Mouse (Mus musculus) midbrain, embryonic 12.5 days (tissue): ENCODE results near the gene Dtnbp1. TPM values are rescaled to one million over a fixed set of nuclear protein-coding genes. Genes with fewer than 3 reads are reported as not detected.

ENCODE experiments used
- ATAC-seq: fragments of 200-750 bp; cut with Nextera tagmentation; 2 replicates; pipeline ENCODE4 v1.8.0; 2017; ENCODE audit warnings: low read depth, moderate TSS enrichment, moderate library complexity; ENCODE audit not compliant: low FRiP score
- H3K27ac ChIP-seq: fragments of 300-500 bp; sonication (generic); replicated peaks from 2 replicates; pipeline ENCODE4 v1.5.1; 2016; ENCODE audit warnings: mild to moderate bottlenecking
- H3K27me3 ChIP-seq: fragments of 300-500 bp; sonication (generic); 2 replicates; pipeline ENCODE4 v1.6.1; 2016; ENCODE audit warnings: mild to moderate bottlenecking
- H3K36me3 ChIP-seq: fragments of 300-500 bp; sonication (generic); 2 replicates; pipeline ENCODE4 v1.6.1; 2016
- H3K4me1 ChIP-seq: fragments of 300-500 bp; sonication (generic); 2 replicates; pipeline ENCODE4 v1.6.1; 2016
- H3K4me2 ChIP-seq: fragments of 300-500 bp; sonication (generic); replicated peaks from 2 replicates; pipeline ENCODE4 v1.6.1; 2016; ENCODE audit warnings: mild to moderate bottlenecking, moderate library complexity
- H3K4me3 ChIP-seq: fragments of 300-500 bp; sonication (generic); 2 replicates; pipeline ENCODE4 v1.5.1; 2016; ENCODE audit warnings: mild to moderate bottlenecking
- H3K9ac ChIP-seq: fragments of 300-500 bp; sonication (generic); replicated peaks from 2 replicates; pipeline ENCODE4 v1.6.1; 2016; ENCODE audit warnings: mild to moderate bottlenecking, moderate library complexity
- H3K9me3 ChIP-seq: fragments of 300-500 bp; sonication (generic); 2 replicates; pipeline ENCODE4 v1.6.1; 2016; ENCODE audit warnings: mild to moderate bottlenecking
- WGBS: fragments of 180-500 bp; shearing (Covaris S2); methylation state at CpG from one replicate; pipeline ENCODE4 v1.1.7; 2016; 5-methylcytosine and 5-hydroxymethylcytosine counted together
- polyA plus RNA-seq: library from polyadenylated mRNA; unstranded; fragments of >200 nt; fragmentation: Nextera tagmentation; extraction: Ambion mirVana; gene quantifications from 2 replicates; pipeline ENCODE4 v1.2.1, GENCODE M21; 2016

The Dtnbp1 gene
- polyA plus RNA-seq, 1 experiment from 2014 or later, result 80.9 TPM

DNA sequence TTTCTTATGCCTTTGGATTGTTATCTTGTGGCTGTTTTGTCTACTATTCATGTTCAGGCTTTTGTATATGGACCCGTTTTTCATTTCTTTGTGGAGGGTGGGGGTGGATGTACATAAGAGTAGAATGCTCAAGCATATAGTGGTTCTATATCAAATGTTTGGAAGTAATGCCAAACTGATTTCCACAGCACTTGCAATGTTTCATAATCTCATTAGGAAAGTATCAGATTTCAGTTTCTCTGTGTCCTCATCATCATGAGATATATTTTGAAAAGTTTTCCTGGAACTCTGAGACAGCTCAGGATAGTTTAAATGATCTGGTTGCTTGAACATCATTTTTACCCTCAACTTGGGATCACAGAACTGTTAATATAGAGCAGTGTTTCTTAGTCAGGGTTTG lies 27.8 kb upstream of the Dtnbp1 start:
- no peak for ATAC-seq
- Histone ChIP-seq H3K4me1 (no peaks in the 10 kb centered on the region), H3K36me3 (no peaks in the 10 kb centered on the region), H3K4me3 (no peak overlapping the region), H3K27me3 (no peaks in the 10 kb centered on the region; the same call in 1 of the 2 replicates), H3K9ac (no peak overlapping the region), H3K4me2 (no peak overlapping the region), H3K9me3 (no peaks in the 10 kb centered on the region), H3K27ac (no peak overlapping the region)
- WGBS, result 79% methylated on average over 1 of the region's 1 CpGs

DNA sequence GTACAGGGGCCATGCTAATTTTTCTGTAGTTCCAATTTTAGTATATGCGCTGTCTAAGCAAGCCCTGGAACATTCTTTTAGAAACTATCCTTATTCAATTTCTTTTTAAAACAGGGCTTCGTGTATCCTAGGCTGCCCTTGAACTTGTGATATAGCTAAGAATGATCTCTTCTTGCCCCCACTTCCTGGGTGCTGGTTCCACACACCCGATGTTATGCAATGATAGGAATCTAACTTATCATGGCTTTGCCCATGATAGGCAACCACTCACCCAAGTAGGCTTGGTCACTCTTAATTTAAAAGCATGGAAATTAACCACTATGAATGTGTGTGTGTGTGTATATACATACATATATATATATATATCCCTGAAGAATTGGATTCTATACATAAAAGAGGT lies 24.3 kb upstream of the Dtnbp1 start:
- no peak overlapping the region for H3K4me2 ChIP-seq
- no peaks in the 10 kb centered on the region for H3K27me3 ChIP-seq
- no peaks in the 10 kb centered on the region for H3K4me1 ChIP-seq
- no peak overlapping the region for H3K4me3 ChIP-seq
- ATAC-seq, result no peak
- H3K36me3 ChIP-seq, result no peaks in the 10 kb centered on the region
- no peak overlapping the region for H3K27ac ChIP-seq
- WGBS, result 90% methylated on average over 3 of the region's 3 CpGs
- H3K9me3 ChIP-seq, result no peaks in the 10 kb centered on the region
- H3K9ac ChIP-seq, result no peak overlapping the region

DNA sequence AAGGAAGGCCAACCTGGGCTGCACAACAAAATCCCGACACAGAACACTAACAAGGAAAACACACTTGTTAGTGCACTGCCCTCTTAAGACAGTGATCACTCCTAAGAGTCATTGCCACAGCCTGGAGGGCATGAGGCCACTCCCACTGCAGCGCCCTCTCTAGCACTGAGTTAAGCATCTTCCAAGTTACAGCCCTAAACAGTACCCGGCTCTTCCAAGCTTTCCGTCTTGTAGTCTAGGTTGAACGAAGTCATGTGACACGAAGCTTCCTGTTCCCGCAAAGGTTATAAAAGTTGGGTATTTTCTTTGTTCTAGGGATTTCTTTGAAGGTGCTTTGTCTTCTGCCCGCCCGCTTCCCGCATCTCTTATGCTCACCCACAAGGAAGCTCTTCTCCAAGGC lies 22.9 kb upstream of the Dtnbp1 start:
- H3K9me3 ChIP-seq, result no peaks in the 10 kb centered on the region
- no peak for ATAC-seq
- H3K4me3 ChIP-seq, result no peak overlapping the region
- H3K36me3 ChIP-seq, result no peaks in the 10 kb centered on the region
- no peaks in the 10 kb centered on the region for H3K4me1 ChIP-seq
- no peak overlapping the region for H3K4me2 ChIP-seq
- H3K9ac ChIP-seq, result no peak overlapping the region
- 80% methylated on average over 10 of the region's 10 CpGs for WGBS
- no peak overlapping the region for H3K27ac ChIP-seq
- H3K27me3 ChIP-seq, result no peaks in the 10 kb centered on the region

DNA sequence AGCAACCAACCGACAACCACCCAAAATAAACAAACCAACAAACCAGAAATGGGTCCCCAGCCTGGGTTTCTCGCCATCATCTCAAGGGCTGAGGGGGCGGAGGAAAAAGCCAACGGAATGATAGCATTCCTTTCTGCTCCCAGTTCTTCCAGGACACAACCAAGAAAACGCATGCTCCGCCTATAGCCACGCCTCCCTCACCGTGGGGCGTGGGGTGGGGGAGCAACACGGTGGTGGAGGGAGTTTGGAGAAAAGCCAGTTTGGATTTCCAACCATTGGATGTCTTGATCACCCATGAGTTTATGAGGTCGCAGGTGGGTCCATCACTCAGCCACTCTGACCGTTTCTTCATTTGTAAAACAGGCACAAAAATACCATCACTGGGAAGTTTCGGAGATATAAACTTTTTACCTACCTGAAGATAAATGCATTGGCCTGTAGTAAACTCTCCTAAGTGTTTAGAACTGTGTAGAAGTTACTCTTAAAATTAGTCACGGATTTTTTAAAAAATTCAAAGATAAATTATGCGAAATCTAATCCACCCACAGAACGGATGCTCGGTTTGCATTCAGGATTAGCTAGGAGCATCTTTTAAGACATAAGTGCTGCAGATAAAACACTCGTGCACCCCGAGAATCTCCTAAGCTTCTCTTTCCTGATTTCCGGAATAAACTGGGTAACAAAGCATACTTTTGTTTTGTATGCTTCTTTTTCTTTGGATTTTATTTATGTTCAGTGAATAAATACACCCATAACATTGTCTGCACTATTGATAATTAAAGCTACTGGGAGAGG lies 21.6 kb upstream of the Dtnbp1 start:
- H3K9ac ChIP-seq, result no peak overlapping the region
- no peaks in the 10 kb centered on the region for H3K4me1 ChIP-seq
- H3K4me2 ChIP-seq, result no peak overlapping the region
- H3K4me3 ChIP-seq, result no peak overlapping the region
- H3K9me3 ChIP-seq, result no peaks in the 10 kb centered on the region
- no peak for ATAC-seq
- H3K27me3 ChIP-seq, result no peaks in the 10 kb centered on the region
- H3K36me3 ChIP-seq, result no peaks in the 10 kb centered on the region
- H3K27ac ChIP-seq, result no peak overlapping the region
- WGBS, result 72% methylated on average over 20 of the region's 20 CpGs

DNA sequence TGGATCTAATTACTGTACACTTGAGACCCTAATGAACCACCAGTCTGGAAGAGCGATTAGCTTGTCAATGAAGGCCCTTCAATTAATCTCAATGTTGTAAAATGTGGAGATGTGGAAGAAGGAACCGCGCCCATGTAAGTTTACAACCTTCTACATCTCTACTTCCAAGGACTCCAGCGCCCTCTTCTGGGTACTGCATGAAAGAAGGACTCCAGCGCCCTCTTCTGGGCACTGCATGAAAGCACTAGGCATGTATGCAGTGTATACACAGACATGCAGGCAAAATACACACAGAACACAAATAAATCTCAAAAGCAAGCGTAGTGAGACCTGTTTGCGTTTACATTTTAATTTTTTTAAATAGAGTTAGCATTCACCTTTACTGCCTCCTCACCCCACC lies 6.2 kb upstream of the Dtnbp1 start:
- Histone ChIP-seq H3K4me3 (no peak overlapping the region), H3K9ac (no peak overlapping the region), H3K27ac (no peak overlapping the region), H3K9me3 (no peaks in the 10 kb centered on the region), H3K4me1 (no peaks in the 10 kb centered on the region), H3K27me3 (no peaks in the 10 kb centered on the region), H3K36me3 (no peaks in the 10 kb centered on the region), H3K4me2 (no peak overlapping the region)
- ATAC-seq, result no peak
- 79% methylated on average over 7 of the region's 7 CpGs for WGBS

DNA sequence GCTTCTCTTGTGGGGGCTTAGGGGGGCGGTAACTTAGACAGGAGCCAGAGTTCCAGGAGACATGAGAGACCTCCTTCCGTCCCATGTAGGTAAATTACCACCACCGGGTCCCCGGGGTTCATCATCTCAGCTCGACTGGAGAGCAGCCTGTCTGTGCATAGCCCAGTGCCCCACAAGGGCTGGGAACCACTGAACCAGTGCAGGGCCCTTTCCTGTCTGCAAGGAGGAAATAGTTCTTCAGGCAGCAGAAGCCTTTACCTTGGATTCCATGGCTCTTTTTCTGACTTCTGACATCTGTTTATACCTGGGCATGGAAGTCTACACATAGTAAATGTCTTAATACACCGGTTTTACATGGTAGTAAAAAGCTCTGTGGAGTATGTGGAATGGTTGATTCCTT lies 5.8 kb upstream of the Dtnbp1 start:
- H3K4me1 ChIP-seq, result peaks cover under 1% of the 10 kb centered on the region; the same call in 1 of the 2 replicates

DNA sequence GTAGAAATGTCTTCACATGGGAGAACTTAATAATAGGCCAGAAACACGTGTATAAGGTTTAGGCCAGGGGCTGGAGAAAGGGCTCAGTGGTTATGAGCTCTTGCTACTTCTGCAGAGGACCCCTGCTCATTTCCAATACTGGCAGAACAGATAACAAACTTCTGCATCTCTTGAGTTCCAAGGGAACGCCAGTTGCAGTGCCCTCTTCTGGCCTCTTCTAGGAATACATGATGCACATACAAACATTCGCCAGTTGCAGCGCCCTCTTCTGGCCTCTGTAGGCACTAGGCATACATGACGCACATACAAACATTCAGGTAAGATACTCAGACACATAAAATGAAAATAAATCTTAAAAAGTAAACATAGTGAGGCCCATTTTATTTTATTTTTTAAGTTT lies 4.5 kb upstream of the Dtnbp1 start:
- H3K36me3 ChIP-seq, result no peaks in the 10 kb centered on the region
- 79% methylated on average over 5 of the region's 5 CpGs for WGBS
- no peak overlapping the region for H3K4me2 ChIP-seq
- no peak overlapping the region for H3K27ac ChIP-seq
- no peak for ATAC-seq
- H3K9ac ChIP-seq, result no peak overlapping the region
- peaks cover 6% of the 10 kb centered on the region for H3K4me1 ChIP-seq
- H3K27me3 ChIP-seq, result no peaks in the 10 kb centered on the region
- H3K4me3 ChIP-seq, result no peak overlapping the region
- no peaks in the 10 kb centered on the region for H3K9me3 ChIP-seq

More for the DNA sequence above, 5.8 kb upstream of the Dtnbp1 start:
- no peaks in the 10 kb centered on the region for H3K36me3 ChIP-seq
- no peak for ATAC-seq
- H3K27ac ChIP-seq, result no peak overlapping the region
- 90% methylated on average over 6 of the region's 6 CpGs for WGBS
- no peak overlapping the region for H3K4me2 ChIP-seq
- no peak overlapping the region for H3K9ac ChIP-seq
- no peak overlapping the region for H3K4me3 ChIP-seq
- H3K27me3 ChIP-seq, result no peaks in the 10 kb centered on the region
- no peaks in the 10 kb centered on the region for H3K9me3 ChIP-seq

DNA sequence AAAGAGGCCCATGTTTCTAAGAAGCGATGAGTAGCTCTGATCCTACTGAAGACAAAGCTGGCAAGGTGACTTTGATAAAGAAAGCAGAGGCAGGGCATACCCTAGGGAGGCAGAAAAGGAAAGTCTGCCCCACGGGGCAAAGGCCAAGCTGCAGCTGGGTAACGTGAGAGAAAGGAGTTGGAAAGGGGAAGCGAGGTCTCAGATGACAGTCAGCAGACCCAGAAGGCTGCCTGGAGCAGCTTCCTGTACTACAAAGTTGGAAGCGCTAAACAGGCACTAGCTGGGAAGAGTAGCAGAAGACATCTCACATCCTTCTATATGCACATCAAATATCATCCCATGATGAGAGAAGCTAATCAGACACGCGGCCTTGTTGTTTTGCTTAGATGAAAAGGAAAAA lies 3.9 kb upstream of the Dtnbp1 start:
- 84% methylated on average over 7 of the region's 7 CpGs for WGBS
- H3K27ac ChIP-seq, result no peak overlapping the region
- no peak overlapping the region for H3K9ac ChIP-seq
- no peaks in the 10 kb centered on the region for H3K27me3 ChIP-seq
- no peak for ATAC-seq
- no peaks in the 10 kb centered on the region for H3K9me3 ChIP-seq
- H3K4me2 ChIP-seq, result no peak overlapping the region
- H3K4me1 ChIP-seq, result peaks cover 8% of the 10 kb centered on the region
- H3K36me3 ChIP-seq, result no peaks in the 10 kb centered on the region
- no peak overlapping the region for H3K4me3 ChIP-seq

DNA sequence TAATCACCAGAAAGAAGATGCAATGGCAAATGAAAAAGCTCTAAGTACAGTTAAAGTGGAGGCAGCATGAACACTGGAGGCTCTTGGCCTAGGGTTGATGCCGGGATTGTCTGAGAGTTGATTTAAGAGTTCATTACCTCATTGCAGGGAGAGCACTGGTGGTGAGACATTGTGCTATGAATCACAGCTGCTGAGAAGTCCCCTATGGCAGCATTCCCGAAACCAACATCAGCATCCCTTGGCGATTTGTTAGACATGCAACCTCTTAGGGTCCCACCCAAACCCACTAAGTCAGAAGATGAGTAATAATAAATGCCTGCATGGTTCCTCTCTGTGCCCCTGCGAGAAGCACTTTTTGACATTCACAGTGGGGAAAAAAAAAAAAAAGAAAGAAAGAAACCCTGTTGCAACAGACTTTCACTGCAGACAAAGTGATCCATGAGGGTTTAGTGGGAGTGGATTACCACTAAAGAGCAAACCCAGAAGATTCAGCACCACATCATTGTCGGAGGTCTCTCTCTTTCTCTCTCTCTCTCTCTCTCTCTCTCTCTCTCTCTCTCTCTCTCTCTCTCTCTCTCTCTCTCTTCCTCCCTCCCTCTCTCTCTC lies 3.1 kb upstream of the Dtnbp1 start:
- Histone ChIP-seq H3K27me3 (no peaks in the 10 kb centered on the region), H3K4me2 (no peak overlapping the region), H3K36me3 (no peaks in the 10 kb centered on the region), H3K4me1 (peaks cover 14% of the 10 kb centered on the region), H3K4me3 (no peak overlapping the region), H3K9ac (no peak overlapping the region), H3K9me3 (no peaks in the 10 kb centered on the region), H3K27ac (no peak overlapping the region)
- no peak for ATAC-seq
- 91% methylated on average over 5 of the region's 5 CpGs for WGBS

DNA sequence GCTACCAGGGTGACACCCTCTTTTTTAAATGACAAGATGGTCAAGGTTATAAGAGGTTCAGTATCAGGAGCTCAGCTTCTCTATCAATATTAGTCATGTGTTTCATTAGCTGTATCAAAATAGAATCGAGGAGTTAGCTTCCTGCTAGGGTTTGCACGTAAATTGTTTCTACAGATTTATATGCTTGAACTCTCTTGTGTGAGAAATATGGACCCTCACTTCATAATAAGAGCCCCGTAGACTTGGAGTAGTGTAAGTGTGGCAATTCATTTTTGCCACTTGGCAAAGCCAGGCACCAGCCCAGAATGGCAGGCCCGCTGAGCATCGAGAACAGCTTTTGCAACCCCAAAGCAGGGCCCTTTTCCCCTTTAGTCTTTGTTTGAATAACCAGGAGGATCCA lies 1.1 kb upstream of the Dtnbp1 start:
- Histone ChIP-seq H3K9me3 (no peaks in the 10 kb centered on the region), H3K27ac (no peak overlapping the region), H3K36me3 (no peaks in the 10 kb centered on the region), H3K4me3 (no peak overlapping the region), H3K4me2 (no peak overlapping the region), H3K4me1 (peaks cover 16% of the 10 kb centered on the region), H3K27me3 (no peaks in the 10 kb centered on the region), H3K9ac (no peak overlapping the region)
- no peak for ATAC-seq
- WGBS, result 80% methylated on average over 5 of the region's 5 CpGs

DNA sequence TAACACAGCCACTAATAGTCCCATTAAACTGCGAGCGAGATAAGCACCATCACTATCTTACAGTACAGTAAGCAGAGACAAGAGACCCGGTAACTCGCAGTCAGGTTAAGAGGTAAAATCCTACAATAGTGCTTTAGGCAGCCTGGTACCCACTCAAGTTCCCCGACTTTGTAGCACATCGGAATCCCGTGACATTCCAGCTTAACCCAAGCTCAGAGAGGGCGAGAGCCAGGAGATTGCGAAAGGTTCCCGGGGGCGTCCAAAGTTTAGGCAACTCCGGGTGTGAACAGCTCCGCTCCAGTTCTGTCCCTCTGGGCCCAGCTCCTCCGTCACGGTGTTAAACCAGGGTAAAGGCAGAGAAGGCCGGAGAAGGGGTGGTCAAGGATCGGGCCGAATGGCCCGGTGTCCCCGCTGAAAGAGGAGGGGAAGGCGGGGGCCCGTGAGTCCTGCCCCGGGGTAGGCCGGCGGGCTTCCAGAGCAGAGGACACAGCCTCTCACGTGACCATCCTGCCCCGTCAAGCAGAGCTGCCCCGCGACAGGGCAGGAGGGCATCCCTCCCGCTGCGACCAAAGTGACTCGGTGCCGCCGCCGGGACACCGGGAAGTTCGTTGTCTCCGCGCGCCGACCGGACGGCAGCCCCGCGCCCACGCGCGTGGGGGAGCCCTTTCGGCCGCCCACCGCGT lies 578 bp downstream of the Dtnbp1 start:
- peak overlapping the region; percentile 74 for H3K4me2 ChIP-seq
- peak; percentile 78 for ATAC-seq
- no peaks in the 10 kb centered on the region for H3K36me3 ChIP-seq
- H3K4me3 ChIP-seq, result peak overlapping the region; percentile 88
- H3K4me1 ChIP-seq, result peaks cover 16% of the 10 kb centered on the region
- peak overlapping the region; percentile 78 for H3K9ac ChIP-seq
- no peaks in the 10 kb centered on the region for H3K9me3 ChIP-seq
- H3K27ac ChIP-seq, result peak overlapping the region; percentile 61
- WGBS, result under 1% methylated on average over 52 of the region's 52 CpGs
- no peaks in the 10 kb centered on the region for H3K27me3 ChIP-seq

DNA sequence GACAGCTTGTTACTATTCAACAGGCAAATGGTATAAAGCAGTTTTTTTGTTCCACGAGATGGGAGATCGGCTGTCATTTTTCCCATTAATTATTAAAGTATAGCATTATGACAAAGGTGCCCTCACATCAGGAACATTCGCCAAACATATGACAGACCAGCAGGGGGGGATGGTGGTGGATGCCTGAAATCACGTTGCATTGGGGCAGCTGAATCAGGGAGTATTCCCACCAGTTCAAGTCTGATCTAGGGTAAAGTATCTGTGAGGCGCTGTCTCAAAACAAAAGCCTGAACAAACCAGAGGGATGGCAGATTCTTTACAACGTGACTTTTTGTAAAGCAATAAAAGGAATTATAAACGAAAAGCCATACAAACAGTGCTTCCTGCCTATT lies 1.1 kb downstream of the Dtnbp1 start:
- Histone ChIP-seq H3K4me3 (peak overlapping the region; percentile 88), H3K36me3 (no peaks in the 10 kb centered on the region), H3K27me3 (no peaks in the 10 kb centered on the region), H3K27ac (no peak overlapping the region), H3K4me1 (peaks cover 16% of the 10 kb centered on the region), H3K9ac (peak overlapping the region; percentile 78; the same call in 1 of the 2 replicates), H3K9me3 (no peaks in the 10 kb centered on the region), H3K4me2 (peak overlapping the region; percentile 74)
- WGBS, result 28% methylated on average over 7 of the region's 7 CpGs
- no peak for ATAC-seq
